Mouse (Mus musculus): ENCODE data around the gene Cdh23. TPM values are rescaled to one million over a fixed set of nuclear protein-coding genes. Genes with fewer than 3 reads are reported as not detected.

Cdh23 gene
- polyA plus RNA-seq, 1 experiment, result 2.1 TPM

DNA sequence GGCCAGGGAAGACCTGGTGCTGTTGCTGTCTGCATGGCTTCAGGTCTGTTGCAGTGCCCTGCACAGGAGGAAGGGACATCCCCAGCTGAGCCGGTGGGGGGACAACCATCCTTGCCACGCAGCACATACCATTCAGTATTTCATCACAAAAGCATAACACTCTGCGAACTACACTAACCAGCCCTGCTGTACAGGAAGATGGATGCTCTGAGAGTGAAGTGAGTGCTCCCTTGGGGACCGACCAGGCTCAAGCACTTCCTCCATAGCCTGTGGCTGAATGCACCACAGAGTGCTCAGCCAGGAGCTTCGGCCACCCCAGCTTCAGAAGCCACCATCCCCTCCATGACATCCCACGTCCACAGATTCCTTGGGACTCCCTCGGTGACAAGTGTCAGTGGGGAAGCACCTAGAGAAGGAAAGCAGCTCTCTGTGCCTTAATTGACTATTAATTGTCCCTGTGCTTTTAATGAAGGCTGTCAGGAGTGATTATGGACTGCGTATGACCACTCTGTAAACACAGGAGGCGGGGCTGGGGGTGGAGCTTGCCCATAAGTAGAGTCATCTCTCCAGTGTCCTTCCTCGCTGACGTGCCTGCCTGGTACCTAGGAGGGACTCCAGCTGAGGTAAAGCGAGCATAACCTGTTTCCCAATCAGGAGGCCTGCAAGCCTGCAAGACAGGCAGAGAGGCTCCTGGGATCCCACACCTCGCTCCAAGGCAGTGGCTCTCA is 60.6 kb downstream of the Cdh23 start:
- DNase-seq (ENCODE audit: low read depth), result no peak

GRCm38 (mm10) chr10:60634391-60634790 is 61.9 kb downstream of the Cdh23 start:
- no peak for DNase-seq (ENCODE audit: low read depth)

GRCm38 (mm10) chr10:60626086-60626485 is 70.2 kb downstream of the Cdh23 start:
- DNase-seq (ENCODE audit: low read depth), result no peak

- no peak for DNase-seq (ENCODE audit: low read depth)
Observed at GRCm38 (mm10) chr10:60625511-60625910, 70.8 kb downstream of the Cdh23 start.

DNA sequence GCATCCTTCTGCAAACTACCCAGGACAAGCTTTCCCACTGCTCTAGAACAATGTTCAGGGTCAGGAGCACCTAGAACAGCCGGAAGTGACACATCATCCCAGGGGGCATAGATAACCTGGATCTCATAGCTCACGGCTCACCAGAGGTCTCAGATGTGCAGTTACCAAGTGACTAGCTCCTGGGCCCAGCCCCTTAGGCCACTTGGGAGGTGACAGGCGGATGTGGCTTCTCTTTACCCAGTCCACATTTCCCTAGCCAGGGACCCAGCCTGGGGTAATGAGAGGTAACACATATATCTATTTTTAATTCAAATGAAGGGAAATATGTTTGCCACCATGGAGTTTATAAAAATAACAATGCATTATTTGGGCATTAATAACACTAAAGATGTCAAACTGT is 71.3 kb downstream of the Cdh23 start:
- no peak for DNase-seq (ENCODE audit: low read depth)

DNA sequence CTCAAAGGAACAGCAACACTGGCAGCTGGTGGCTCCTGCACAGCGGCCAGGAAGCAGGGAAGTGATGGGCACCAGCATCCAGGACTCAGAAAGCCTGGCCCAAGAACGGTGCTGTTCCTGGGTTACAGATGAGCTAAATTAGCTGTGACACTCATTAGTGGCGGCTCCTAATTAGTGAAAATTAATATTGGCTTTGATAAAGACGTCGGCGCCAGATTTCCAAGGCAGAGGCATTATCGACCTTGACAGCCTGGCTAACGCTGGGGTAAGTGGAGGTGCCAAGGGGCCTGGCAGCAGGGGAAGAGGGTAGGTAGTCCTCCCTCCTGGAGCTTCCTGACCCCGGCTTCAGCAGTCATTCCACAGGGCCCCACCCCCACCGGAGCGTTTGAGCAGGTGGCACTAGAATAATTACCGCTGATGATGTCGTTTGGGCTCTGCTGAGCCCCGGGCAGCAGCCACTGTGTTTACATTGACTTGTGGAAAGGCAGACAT is 72.0 kb downstream of the Cdh23 start:
- DNase-seq (ENCODE audit: low read depth), result no peak

- DNase-seq (ENCODE audit: low read depth), result no peak
Observed at GRCm38 (mm10) chr10:60622836-60623235, 73.5 kb downstream of the Cdh23 start.

DNA sequence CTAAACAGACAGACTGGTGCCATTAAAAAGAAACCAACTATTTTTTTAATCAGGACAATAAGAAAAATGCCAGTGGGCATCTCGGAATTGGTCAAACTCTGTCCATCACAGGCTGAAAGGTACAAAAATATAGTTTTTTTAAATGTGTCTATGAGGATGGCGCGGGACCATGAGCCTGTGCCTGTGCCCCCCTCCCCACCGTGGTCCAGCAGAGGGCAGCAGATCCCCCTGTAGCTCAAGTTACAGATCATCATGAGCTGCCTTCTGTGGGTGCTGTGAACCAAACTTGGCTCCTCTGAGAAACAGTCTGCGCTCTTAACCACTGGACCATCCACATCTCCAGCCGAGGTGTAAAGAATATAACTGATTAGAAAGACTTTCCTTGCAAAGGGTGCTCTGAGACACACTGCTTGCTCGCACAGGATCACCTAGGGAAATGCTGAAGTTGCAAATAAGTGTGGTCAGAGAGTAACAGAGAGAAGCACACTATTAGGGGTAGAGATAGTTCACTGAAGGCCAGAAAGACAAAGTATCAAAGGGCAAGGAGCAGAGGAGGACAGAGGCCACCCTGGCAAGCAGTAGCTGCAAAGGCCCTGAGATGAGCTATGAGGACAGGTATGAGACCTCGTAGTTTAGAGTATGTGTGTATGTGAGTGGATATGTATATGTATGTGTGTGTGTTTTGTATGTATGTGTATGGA is 74.7 kb downstream of the Cdh23 start:
- DNase-seq (ENCODE audit: low read depth), result no peak

DNA sequence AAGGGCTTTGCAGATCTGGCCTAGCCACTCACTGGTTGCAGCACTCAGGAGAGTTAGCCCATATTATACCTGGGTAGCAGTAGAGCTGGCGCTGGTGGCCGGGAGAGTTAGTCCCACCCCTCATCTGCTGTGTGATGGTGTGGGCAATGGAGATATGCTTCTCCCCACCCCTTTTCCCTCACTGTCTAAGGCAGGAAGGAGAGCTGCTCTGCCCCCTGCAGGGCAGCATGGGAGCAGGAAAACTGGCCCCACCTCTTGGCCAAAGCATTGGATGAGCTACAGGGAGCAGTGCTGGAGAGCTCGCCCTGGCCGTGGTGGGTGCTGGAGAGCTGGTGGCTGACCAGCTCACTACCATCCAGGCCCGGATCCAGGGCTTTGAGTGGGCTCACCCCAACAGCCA is 80.4 kb downstream of the Cdh23 start:
- DNase-seq (ENCODE audit: low read depth), result no peak

GRCm38 (mm10) chr10:60612893-60613292 is 83.4 kb downstream of the Cdh23 start:
- DNase-seq (ENCODE audit: low read depth), result no peak

DNA sequence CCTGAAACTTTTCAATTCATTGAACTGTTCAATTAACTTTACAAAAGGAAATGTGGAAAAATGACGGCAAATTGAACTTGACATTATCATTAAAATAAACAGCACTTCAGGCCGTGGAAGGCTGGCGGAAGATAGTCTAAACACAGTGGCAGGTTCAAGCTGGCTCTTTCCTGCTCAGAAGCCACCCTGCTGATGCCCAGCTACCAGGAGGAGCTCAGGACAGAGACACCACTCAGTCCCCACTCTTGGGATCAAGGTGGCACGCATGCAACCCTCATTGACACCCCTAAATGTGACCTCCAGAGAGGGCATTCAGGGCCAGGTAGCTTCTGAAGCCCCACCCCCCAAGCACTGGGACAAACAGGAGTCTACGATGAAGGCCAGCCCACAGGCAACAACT is 89.1 kb downstream of the Cdh23 start:
- no peak for DNase-seq (ENCODE audit: low read depth)

DNA sequence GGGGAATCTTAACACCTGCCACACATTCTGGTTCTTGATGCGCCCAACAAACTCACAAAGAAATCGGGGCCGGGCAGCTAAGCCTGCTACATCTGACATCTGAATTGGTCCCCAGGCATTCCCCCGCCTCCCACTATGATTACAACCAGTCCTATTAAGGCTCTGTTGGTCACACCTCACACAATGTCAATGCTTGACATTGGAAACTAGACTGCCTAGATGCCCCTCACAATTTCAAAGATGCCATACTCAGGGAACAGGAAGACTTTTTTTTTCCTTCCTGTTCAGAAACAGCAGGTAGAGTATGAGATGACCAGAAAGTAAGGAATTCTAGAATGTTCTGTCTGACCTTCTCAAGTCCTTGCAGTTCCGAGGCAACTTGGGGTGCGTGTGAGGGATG is 89.6 kb downstream of the Cdh23 start:
- no peak for DNase-seq (ENCODE audit: low read depth)

DNA sequence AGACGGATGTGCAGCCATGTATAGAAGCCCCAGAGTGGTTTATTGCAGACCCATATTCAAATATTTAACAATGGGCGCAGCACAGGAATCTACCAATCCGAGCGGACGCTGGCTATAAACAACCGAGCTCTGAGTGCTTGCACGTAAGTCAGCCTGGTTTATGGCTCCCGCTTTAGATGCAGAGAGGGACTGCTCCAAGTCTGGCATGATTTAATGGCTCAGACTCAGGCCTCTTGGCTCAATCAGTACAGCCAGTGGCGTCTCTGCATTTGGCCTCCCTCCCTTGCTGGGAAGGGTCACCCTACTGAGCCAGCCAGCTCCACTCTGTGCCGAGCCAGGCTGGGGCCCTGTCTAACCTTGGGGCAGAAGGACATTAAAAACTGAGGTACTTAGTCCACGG is 94.1 kb downstream of the Cdh23 start:
- no peak for DNase-seq (ENCODE audit: low read depth)

GRCm38 (mm10) chr10:60595166-60595565 is 101.1 kb downstream of the Cdh23 start:
- no peak for DNase-seq (ENCODE audit: low read depth)

DNA sequence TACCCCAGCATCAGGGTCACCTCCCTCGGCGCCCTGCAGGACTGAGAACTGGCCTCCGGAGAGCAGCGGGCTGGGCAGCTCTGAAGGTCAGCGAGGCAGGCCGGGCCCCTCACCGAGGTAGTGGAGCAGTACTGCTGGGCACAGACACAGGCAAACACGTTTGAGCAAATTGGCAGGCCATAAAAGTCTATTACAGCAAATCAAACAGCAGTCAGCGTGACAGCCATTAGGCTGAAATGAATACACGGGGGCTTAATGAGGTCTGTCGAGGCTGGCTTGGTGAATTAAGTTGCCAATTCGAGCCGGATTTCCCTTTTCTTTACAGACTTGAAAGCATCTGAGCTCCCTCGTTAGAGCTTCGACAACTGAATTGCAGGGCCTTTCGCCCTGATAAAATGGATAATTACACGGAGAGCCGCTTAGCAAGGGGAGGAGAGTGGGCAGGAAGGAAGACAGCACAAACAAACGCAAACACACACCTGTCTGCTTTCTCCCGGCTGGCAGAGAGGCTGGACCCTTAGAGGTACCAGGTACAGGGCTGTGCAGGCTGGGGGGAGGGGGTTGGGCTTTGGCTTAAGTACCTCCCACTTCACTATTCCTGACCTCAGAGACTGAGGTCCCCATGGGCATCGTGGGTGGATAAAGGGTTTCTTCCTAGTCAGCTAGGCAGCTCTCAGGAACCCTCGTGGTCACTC is 103.3 kb downstream of the Cdh23 start:
- no peak for DNase-seq (ENCODE audit: low read depth)

DNA sequence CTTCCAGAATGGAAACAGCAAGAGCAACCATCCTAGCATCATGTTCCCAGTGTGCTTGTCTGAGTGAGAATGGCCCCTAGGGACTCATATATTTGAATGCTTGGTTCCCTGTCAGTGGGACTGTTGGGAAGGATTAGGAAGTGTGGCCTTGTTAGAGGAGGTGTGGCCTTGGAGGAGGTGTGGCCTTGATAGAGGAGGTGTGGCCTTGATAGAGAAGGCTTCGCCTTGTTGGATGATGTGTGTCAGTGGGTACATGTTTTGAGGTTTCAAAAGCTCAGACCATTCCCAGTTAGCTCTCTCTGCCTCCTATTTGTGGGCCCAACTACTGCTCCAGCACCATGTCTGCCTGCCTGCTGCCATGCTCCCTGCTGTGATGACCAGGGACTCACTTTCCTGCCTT is 105.0 kb downstream of the Cdh23 start:
- DNase-seq (ENCODE audit: low read depth), result no peak

- no peak for DNase-seq (ENCODE audit: low read depth)
Observed at GRCm38 (mm10) chr10:60590241-60590640, 106.0 kb downstream of the Cdh23 start.

DNA sequence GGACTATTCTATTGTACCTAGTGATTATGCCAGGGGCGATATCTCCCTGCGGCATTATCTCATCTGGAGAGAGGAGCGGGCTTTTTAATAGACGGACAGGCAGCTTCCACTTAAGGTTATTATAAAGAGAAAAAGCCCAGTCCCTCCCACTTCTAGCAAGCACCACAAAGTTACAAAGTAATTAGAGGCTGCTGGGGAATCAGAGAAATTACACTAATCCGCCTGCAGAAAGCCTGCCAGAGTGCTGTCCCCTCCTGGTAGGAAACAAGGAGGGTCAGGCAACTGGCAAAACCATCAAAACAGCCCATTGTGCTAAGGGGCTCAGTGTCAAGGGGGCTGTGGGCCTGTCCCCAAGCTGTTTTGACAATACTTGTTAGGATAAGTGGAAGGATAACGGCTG is 110.6 kb downstream of the Cdh23 start:
- no peak for DNase-seq (ENCODE audit: low read depth)

GRCm38 (mm10) chr10:60582956-60583355 is 113.3 kb downstream of the Cdh23 start:
- no peak for DNase-seq (ENCODE audit: low read depth)

DNA sequence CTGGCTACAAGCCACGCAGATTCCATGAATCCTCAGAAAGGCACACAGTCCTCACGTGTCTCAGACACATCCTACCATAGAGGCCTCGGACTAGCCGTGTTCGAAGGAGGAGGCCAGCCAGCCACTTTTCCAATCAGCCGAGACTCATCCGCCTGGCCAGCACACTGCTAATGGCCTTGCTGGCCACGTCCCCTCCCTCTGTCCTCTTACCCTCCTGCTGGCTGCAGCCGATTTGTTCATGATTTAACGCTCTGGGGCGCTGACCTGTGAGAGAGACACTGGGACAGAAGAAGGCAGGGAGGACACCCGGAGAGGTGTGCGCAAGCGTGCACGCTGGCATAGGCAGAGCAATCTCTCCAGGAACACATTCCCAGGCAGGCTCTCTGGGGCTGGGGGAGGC is 115.6 kb downstream of the Cdh23 start:
- no peak for DNase-seq (ENCODE audit: low read depth)

DNA sequence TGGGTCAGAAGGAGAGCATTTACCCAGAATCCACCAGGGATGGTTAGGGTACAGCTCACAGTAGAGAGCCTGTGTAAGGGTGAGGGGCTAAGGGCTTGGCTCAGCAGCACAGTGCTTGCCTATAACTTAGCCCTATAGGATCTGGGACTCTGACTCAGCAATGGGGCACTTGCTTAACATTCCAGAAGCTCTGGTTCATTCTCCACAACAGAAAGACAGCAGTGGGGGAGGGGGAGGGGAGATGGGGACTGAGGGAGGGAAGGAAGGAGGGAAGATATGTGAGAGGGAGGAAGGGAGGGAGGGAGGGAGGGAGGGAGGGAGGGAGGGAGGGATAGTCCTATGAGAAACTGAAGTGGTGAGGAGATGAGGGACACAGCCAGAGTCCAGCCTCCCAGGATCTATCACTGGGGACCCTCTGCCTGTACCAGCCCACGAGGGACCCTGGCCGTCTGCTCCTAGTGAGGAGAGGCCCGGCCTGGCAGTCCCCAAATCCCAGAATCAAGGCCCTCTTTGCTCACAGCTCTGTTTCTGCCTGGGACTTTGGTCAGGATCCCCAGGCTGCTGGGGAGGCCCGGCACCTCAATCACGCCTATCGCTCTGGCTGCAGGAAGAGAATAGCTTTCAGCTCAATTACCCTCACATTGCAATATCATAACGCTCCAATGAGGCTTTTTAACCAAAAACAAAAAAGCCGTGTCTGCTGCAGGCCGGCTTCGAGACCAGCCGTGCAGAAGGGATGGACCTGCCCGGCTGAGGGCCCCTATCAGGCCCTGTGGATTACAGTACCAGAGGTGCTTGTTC is 117.4 kb downstream of the Cdh23 start:
- no peak for DNase-seq (ENCODE audit: low read depth)

All from gonadal fat pad, adult 2 months (tissue).